Mouse (Mus musculus) stomach, postnatal 0 days (tissue): Measurements from ENCODE around the gene Gm49396. TPM values are rescaled to one million over a fixed set of nuclear protein-coding genes. Genes with fewer than 3 reads are reported as not detected.
A peak's percentile ranks its signal among the peaks of the same experiment; 100 is the strongest.

Experiments
- ATAC-seq: fragments of 200-750 bp; cut with Nextera tagmentation; 2 replicates; pipeline ENCODE4 v1.8.0; 2017; ENCODE audit not compliant: low FRiP score, low TSS enrichment
- DNase-seq: peaks from one replicate; pipeline ENCODE4 v3.0.0-alpha.2; 2016; ENCODE audit warnings: low spot score
- H3K27ac ChIP-seq: fragments of 300-500 bp; sonication (generic); replicated peaks from 2 replicates; pipeline ENCODE4 v1.5.1; 2014; ENCODE audit warnings: mild to moderate bottlenecking, control low read depth
- H3K27me3 ChIP-seq: fragments of 300-500 bp; sonication (generic); 2 replicates; pipeline ENCODE4 v1.6.1; 2014; ENCODE audit warnings: low read length; ENCODE audit not compliant: control insufficient read depth, insufficient read depth
- H3K36me3 ChIP-seq: fragments of 300-500 bp; sonication (generic); 2 replicates; pipeline ENCODE4 v1.6.1; 2014; ENCODE audit warnings: low read length, mixed read lengths; ENCODE audit not compliant: control insufficient read depth, insufficient read depth
- H3K4me1 ChIP-seq: fragments of 300-500 bp; sonication (generic); replicated peaks from 2 replicates; pipeline ENCODE4 v1.6.1; 2014; ENCODE audit warnings: antibody characterized with exemption; ENCODE audit not compliant: control insufficient read depth, insufficient read depth
- H3K4me2 ChIP-seq: fragments of 300-500 bp; sonication (generic); replicated peaks from 2 replicates; pipeline ENCODE4 v1.6.1; 2014; ENCODE audit warnings: low read depth, mild to moderate bottlenecking, control low read depth, moderate library complexity
- H3K4me3 ChIP-seq: fragments of 300-500 bp; sonication (generic); 2 replicates; pipeline ENCODE4 v1.5.1; 2014; ENCODE audit warnings: low read depth, low read length, control low read depth
- H3K9ac ChIP-seq: fragments of 300-500 bp; sonication (generic); 2 replicates; pipeline ENCODE4 v1.6.1; 2014; ENCODE audit warnings: mild to moderate bottlenecking, low read length, control low read depth, mixed read lengths
- H3K9me3 ChIP-seq: fragments of 300-500 bp; sonication (generic); 2 replicates; pipeline ENCODE4 v1.6.1; 2016; ENCODE audit warnings: low read length; ENCODE audit not compliant: control insufficient read depth
- CTCF ChIP-seq: IDR thresholded peaks from 2 replicates; pipeline ENCODE4 v1.5.1; 2016; ENCODE audit warnings: antibody characterized with exemption, low read depth, mild to moderate bottlenecking, moderate library complexity
- EP300 ChIP-seq: optimal IDR thresholded peaks from 2 replicates; pipeline ENCODE3; 2016; ENCODE audit warnings: antibody characterized with exemption
- WGBS: fragments of 180-500 bp; shearing (Covaris S2); extraction: QIAGEN DNeasy Blood & Tissue Kit; methylation state at CpG from one replicate; pipeline ENCODE4 v1.1.7; 2014; 5-methylcytosine and 5-hydroxymethylcytosine counted together
- polyA plus RNA-seq: library from polyadenylated mRNA; unstranded; fragments of >200 nt; fragmentation: Nextera tagmentation; extraction: Ambion mirVana; gene quantifications from 2 replicates; pipeline ENCODE4 v1.2.1, GENCODE M21; 2015

Gene Gm49396
- polyA plus RNA-seq, 1 experiment from 2014 or later = 2.5 TPM

DNA sequence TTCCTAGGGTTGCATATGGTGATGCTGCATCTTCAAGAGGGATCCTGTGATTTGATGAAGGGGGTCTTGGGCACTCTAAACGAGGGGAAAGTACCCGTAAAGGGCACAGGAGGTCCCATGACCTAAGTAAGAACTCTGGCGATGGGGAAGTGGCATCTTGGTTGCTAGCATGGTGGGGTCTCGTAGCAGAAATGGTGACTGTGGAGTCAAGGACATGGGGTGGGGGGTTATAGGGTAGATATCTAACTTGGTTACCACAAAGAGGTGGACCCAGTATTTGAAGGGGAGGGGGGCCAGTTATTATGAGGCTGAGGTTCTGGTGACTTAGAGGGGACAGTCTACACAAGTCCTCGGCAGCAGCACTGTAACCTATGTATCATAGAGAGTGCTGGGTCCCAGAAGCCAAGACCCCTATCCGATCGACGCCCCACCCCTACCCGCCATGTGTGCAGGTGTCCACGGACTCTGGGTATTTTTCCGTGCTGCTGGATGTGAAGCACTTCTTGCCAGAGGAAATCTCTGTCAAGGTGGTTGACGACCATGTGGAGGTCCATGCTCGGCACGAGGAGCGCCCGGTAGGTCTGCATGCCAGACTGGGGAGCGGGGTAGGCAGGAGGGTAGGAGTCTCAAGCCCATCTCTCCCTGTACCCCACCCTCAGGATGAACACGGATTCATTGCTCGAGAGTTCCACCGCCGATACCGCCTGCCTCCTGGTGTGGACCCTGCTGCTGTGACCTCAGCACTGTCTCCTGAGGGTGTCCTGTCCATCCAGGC is 9.1 kb upstream of the Gm49396 start:
- H3K9ac ChIP-seq = peak overlapping the region; percentile 81
- no peak for DNase-seq

DNA sequence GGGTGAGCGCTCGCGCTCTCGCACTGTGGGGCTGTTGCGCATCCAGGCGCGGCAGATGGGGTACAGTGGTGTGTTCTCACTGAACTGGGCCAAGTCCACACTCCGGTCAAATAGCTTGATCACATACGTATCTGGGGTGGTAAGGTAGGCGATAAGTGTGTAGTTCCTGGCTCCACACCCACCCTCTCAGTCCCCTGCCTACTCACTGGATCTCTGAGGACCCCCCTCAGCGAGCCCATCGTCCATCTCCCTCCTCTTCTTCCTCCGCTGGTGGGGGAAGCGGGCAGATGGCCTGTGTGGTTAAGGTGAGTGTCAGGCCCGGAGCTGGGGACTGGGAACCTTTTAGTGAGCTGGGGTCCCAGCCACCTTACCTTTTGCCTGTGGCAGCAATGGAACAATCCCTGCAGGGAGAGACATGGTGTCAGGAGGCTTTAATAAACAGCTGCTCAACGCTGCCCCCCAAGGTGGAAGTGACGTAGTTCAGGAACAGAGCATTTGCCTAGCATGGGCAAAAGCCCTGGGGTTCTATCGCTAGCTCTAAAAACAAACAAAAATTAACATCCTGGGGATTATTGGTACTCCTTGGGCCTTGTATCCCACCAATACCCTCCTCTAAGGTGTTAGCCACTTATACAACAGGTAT is 6.1 kb upstream of the Gm49396 start:
- TF ChIP-seq EP300 = no peak
- TF ChIP-seq CTCF = peak; percentile 46
- H3K27ac ChIP-seq = no peak overlapping the region
- H3K9ac ChIP-seq = no peak overlapping the region
- H3K9me3 ChIP-seq = no peaks in the 10 kb centered on the region
- WGBS = 96% methylated on average over 18 of the region's 18 CpGs
- no peaks in the 10 kb centered on the region for H3K27me3 ChIP-seq
- H3K36me3 ChIP-seq = peaks cover 15% of the 10 kb centered on the region
- no peak for ATAC-seq
- H3K4me2 ChIP-seq = no peak overlapping the region
- 0 out of 2 replicates have a peak, but pooled peaks cover 2% of the 10 kb centered on the region for H3K4me1 ChIP-seq
- no peak for DNase-seq
- H3K4me3 ChIP-seq = no peak overlapping the region

More for the DNA sequence above, 9.1 kb upstream of the Gm49396 start:
- peaks cover 15% of the 10 kb centered on the region for H3K36me3 ChIP-seq
- H3K4me2 ChIP-seq = peak overlapping the region; percentile 94
- no peak for ATAC-seq
- H3K4me3 ChIP-seq = peak overlapping the region; percentile 72
- H3K27ac ChIP-seq = peak overlapping the region; percentile 97
- 0 out of 2 replicates have a peak, but pooled peaks cover 2% of the 10 kb centered on the region for H3K4me1 ChIP-seq
- TF ChIP-seq EP300 (no peak), CTCF (no peak)
- 82% methylated on average over 18 of the region's 22 CpGs for WGBS
- H3K9me3 ChIP-seq = no peaks in the 10 kb centered on the region
- H3K27me3 ChIP-seq = no peaks in the 10 kb centered on the region

DNA sequence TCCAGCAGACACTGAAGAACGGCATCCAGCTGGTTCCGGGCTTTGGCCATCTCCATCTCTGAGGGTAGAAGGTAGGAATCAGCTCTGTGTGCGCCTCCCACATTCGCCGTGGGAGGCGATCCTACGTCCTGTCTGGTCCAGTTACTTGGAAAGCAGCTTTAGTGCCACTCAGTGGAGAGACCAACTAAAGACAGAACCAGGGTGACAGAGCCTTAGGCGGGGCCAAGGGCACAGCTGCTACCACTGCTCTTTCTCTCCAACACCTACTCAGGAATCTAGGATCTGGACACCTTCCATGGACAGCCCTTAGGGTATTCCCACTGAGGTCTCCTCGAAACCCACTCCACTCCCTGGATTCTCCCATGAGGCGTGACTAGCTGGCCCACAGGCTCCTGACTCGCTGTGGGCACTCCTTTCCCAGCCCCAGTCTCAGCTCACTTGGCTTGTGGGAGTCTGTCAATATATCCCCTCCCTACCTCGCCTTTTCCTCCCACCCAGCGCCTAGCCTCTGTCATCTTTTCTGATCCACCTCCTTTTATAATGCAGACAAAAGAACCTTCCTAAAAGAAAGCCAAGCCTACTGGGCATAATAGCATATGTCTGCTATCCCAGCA is 5.1 kb upstream of the Gm49396 start:
- 81% methylated on average over 13 of the region's 13 CpGs for WGBS
- ATAC-seq = no peak
- no peak overlapping the region for H3K4me3 ChIP-seq

DNA sequence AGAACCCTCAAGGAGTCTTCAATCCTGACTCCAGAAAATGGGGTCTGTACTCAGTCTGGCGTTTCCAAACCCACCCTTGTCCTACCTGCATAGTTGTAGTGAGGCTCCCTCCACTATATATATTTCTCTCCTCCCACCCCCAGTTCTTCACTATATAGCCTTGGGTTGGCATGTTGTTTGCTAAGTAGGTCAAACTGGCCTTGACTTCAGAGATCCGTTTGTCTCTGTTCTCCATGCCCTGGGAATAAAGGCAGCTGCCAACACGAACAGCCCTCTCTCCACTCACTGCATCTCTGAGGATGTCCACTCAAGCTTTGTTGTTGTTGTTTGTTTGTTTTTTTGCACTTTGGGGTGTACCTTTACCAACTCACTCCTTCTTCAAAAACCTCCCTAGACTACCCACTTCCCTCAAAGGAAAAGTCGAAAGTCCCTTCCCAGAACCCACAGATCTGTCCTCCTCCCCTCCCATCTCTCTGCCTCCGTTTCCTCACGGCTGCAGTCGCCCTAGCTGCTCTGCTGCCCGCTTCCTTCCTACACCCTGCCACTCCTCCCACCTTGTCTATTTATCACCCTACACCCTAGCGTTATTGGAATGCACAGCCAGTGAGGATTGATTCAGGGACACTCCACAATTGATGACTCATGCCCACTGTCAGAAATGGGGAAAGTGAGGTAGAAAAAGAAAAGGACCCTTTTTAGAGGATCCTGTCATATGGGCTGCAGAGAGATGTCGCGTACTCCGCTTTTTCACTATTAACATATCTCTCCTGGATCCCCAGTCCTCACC is 4.3 kb upstream of the Gm49396 start:
- no peak for DNase-seq
- Histone ChIP-seq H3K36me3 (peaks cover 15% of the 10 kb centered on the region), H3K4me3 (peak overlapping the region; percentile 62), H3K27me3 (no peaks in the 10 kb centered on the region), H3K27ac (peak overlapping the region; percentile 71), H3K9me3 (no peaks in the 10 kb centered on the region), H3K4me1 (0 out of 2 replicates have a peak, but pooled peaks cover 3% of the 10 kb centered on the region), H3K9ac (peak overlapping the region; percentile 61), H3K4me2 (peak overlapping the region; percentile 73)
- ATAC-seq = no peak
- TF ChIP-seq EP300 = no peak
- TF ChIP-seq CTCF = no peak
- 9% methylated on average over 12 of the region's 12 CpGs for WGBS

More for the DNA sequence above, 5.1 kb upstream of the Gm49396 start:
- Histone ChIP-seq H3K27me3 (no peaks in the 10 kb centered on the region), H3K36me3 (peaks cover 15% of the 10 kb centered on the region), H3K9ac (0 out of 2 replicates have a peak overlapping the region, but pooled peaks have one; percentile 13), H3K27ac (no peak overlapping the region), H3K4me1 (0 out of 2 replicates have a peak, but pooled peaks cover 2% of the 10 kb centered on the region), H3K9me3 (no peaks in the 10 kb centered on the region), H3K4me2 (0 out of 2 replicates have a peak overlapping the region, but pooled peaks have one; percentile 14)
- TF ChIP-seq EP300 (no peak), CTCF (no peak)
- DNase-seq = no peak

DNA sequence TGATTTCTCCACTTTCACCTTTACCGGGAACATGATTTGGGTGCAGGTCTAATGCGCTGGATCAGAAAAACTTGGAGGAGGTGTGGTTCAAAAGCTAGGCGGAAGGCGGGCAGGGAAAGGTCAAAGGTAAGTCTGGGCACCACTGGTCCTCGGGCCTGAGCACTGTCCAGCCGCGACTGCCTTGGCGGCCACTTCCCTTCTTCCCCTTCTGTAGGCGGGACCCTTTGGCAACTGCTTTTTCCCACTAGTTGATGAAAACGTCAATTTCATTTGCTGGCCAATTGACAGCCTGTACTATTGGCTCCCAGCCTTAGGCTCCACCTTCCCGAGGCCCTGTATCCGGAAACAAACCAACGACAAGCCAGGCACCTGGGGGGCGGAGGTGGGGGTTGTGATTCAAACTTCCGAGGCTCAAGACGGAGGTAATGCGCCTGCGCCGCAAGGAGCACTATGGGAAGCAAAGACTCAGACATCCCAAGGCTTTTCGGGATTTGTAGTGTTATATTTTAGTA is 3.6 kb upstream of the Gm49396 start, which contains the start of gene Lin37:
Gene Lin37, minus strand, starts transcription at position 396 of the 512 bp plus-strand sequence.
- no peak for TF ChIP-seq CTCF
- peak; percentile 51 for TF ChIP-seq EP300
- Histone ChIP-seq H3K9me3 (no peaks in the 10 kb centered on the region), H3K4me2 (peak within 1 kb of the TSS; percentile 73), H3K4me3 (peak within 1 kb of the TSS; percentile 62), H3K27ac (peak within 1 kb of the TSS; percentile 71), H3K36me3 (peaks cover 15% of the 10 kb centered on the region), H3K27me3 (no peaks in the 10 kb centered on the region), H3K4me1 (0 out of 2 replicates have a peak, but pooled peaks cover 3% of the 10 kb centered on the region), H3K9ac (peak within 1 kb of the TSS; percentile 61)
- 0% methylated on average over 20 of the region's 20 CpGs for WGBS
- ATAC-seq (peak; percentile 89), DNase-seq (peak; percentile 97)
